Mouse (Mus musculus) MEL (cell line): ENCODE measurements around the gene Klk1b8. TPM values are rescaled to one million over a fixed set of nuclear protein-coding genes. Genes with fewer than 3 reads are reported as not detected.

Experiments
- DNase-seq: peaks from one replicate; pipeline ENCODE4 v3.0.0; 2011; ENCODE audit warnings: low read depth, low spot score
- H3K27ac ChIP-seq: 2 replicates; pipeline ENCODE4 v1.5.1; 2012; ENCODE audit warnings: low read depth, mild to moderate bottlenecking, control low read depth, low read length, moderate library complexity; ENCODE audit not compliant: control insufficient read depth
- H3K27me3 ChIP-seq, 2 experiments: fragments of 150-350 bp in 1 of 2; sonication (generic) in 1 of 2; 2 replicates each; pipeline ENCODE4 v1.6.1; 2012; ENCODE audit warnings: low read length in 2 of 2, mild to moderate bottlenecking in 2 of 2, improper control_type of control experiment in 1 of 2, moderate library complexity in 1 of 2; ENCODE audit not compliant: insufficient read depth in 2 of 2, control insufficient read depth in 1 of 2
- H3K36me3 ChIP-seq, 2 experiments: 2 replicates each; pipeline ENCODE4 v1.6.1; 2012 to 2014; ENCODE audit warnings: low read length in 2 of 2, improper control_type of control experiment in 1 of 2, inconsistent platforms in 1 of 2, mild to moderate bottlenecking in 1 of 2; ENCODE audit not compliant: insufficient read depth in 2 of 2, control insufficient read depth in 1 of 2
- H3K4me1 ChIP-seq, 2 experiments: fragments of 150-350 bp in 1 of 2; sonication (generic) in 1 of 2; 2 replicates each; pipeline ENCODE4 v1.6.1; 2012; ENCODE audit warnings: low read length in 2 of 2, improper control_type of control experiment in 1 of 2, mild to moderate bottlenecking in 1 of 2; ENCODE audit not compliant: insufficient read depth in 2 of 2, control insufficient read depth in 1 of 2
- H3K4me3 ChIP-seq, 2 experiments: fragments of 150-350 bp in 1 of 2; sonication (generic) in 1 of 2; 2 replicates each; pipeline ENCODE4 v1.5.1; 2012; ENCODE audit warnings: low read depth in 2 of 2, low read length in 2 of 2, mild to moderate bottlenecking in 2 of 2, moderate library complexity in 2 of 2, control low read depth in 1 of 2, improper control_type of control experiment in 1 of 2; ENCODE audit not compliant: control insufficient read depth in 1 of 2, insufficient read depth in 1 of 2
- H3K79me2 ChIP-seq: 2 replicates; pipeline ENCODE4 v1.6.1; 2012; ENCODE audit warnings: mild to moderate bottlenecking, low read length, moderate library complexity; ENCODE audit not compliant: control insufficient read depth, poor library complexity, insufficient read depth
- H3K9ac ChIP-seq: 2 replicates; pipeline ENCODE4 v1.6.1; 2012; ENCODE audit warnings: low read depth, mild to moderate bottlenecking, control low read depth, low read length, moderate library complexity; ENCODE audit not compliant: control insufficient read depth, poor library complexity, severe bottlenecking
- H3K9me3 ChIP-seq: fragments of 150-350 bp; sonication (generic); replicated peaks from 2 replicates; pipeline ENCODE4 v1.6.1; 2012; ENCODE audit warnings: mild to moderate bottlenecking, low read length, improper control_type of control experiment, moderate library complexity; ENCODE audit not compliant: insufficient read depth
- BHLHE40 ChIP-seq: IDR thresholded peaks from 2 replicates; pipeline ENCODE4 v1.6.1; 2012; ENCODE audit warnings: low read depth, mild to moderate bottlenecking, inconsistent platforms, low read length, improper control_type of control experiment, borderline replicate concordance
- CHD1 ChIP-seq: IDR thresholded peaks from 2 replicates; pipeline ENCODE4 v1.6.1; 2012; ENCODE audit warnings: low read depth, mild to moderate bottlenecking, inconsistent platforms, low read length, improper control_type of control experiment
- CHD2 ChIP-seq: IDR thresholded peaks from 2 replicates; pipeline ENCODE4 v1.6.1; 2011; ENCODE audit warnings: low read length, improper control_type of control experiment
- CTCF ChIP-seq, 3 experiments: IDR thresholded peaks in 2 of 3; conservative IDR thresholded peaks in 1 of 3; 2 replicates each; pipeline ENCODE4 v1.5.1; 2011 to 2012; ENCODE audit warnings: low read length in 3 of 3, low read depth in 2 of 3, mild to moderate bottlenecking in 2 of 3, improper control_type of control experiment in 1 of 3, inconsistent platforms in 1 of 3, mixed read lengths in 1 of 3, moderate library complexity in 1 of 3; ENCODE audit not compliant: control insufficient read depth in 1 of 3, insufficient read depth in 1 of 3, poor library complexity in 1 of 3, severe bottlenecking in 1 of 3
- E2F4 ChIP-seq: IDR thresholded peaks from 2 replicates; pipeline ENCODE4 v1.6.1; 2011; ENCODE audit warnings: low read depth, low read length, improper control_type of control experiment, borderline replicate concordance
- ELF1 ChIP-seq: IDR thresholded peaks from 2 replicates; pipeline ENCODE4 v1.6.1; 2014; ENCODE audit warnings: low read depth, mild to moderate bottlenecking, inconsistent platforms, low read length, improper control_type of control experiment, moderate library complexity
- ETS1 ChIP-seq: IDR thresholded peaks from 2 replicates; pipeline ENCODE4 v1.6.1; 2012; ENCODE audit warnings: low read depth, mild to moderate bottlenecking, inconsistent platforms, low read length, improper control_type of control experiment, moderate library complexity
- GATA1 ChIP-seq: IDR thresholded peaks from 2 replicates; pipeline ENCODE4 v1.6.1; 2011; ENCODE audit warnings: low read depth, low read length, improper control_type of control experiment
- HCFC1 ChIP-seq: IDR thresholded peaks from 2 replicates; pipeline ENCODE4 v1.6.1; 2012; ENCODE audit warnings: low read depth, mild to moderate bottlenecking, inconsistent platforms, low read length, improper control_type of control experiment, moderate library complexity
- KAT2A ChIP-seq: conservative IDR thresholded peaks from 2 replicates; pipeline ENCODE4 v1.6.1; 2012; ENCODE audit warnings: low read depth, low read length, improper control_type of control experiment, inconsistent platforms
- MAFK ChIP-seq: IDR thresholded peaks from 2 replicates; pipeline ENCODE4 v1.6.1; 2011; ENCODE audit warnings: low read depth, mild to moderate bottlenecking, low read length, improper control_type of control experiment, borderline replicate concordance
- MAZ ChIP-seq: IDR thresholded peaks from 2 replicates; pipeline ENCODE4 v1.6.1; 2012; ENCODE audit warnings: low read depth, mild to moderate bottlenecking, inconsistent platforms, low read length, improper control_type of control experiment
- MEF2A ChIP-seq: IDR thresholded peaks from 2 replicates; pipeline ENCODE4 v1.6.1; 2014; ENCODE audit warnings: low read depth, mild to moderate bottlenecking, inconsistent platforms, low read length, improper control_type of control experiment; ENCODE audit not compliant: poor library complexity, insufficient replicate concordance, severe bottlenecking; ENCODE audit errors: extremely low read depth
- MYB ChIP-seq: IDR thresholded peaks from 2 replicates; pipeline ENCODE4 v1.6.1; 2011; ENCODE audit warnings: mild to moderate bottlenecking, low read depth, low read length, improper control_type of control experiment
- NELFE ChIP-seq: IDR thresholded peaks from 2 replicates; pipeline ENCODE4 v1.6.1; 2011; ENCODE audit warnings: low read depth, low read length, improper control_type of control experiment
- POLR2AphosphoS2 ChIP-seq: IDR thresholded peaks from 2 replicates; pipeline ENCODE4 v1.6.1; 2011; ENCODE audit warnings: low read length, improper control_type of control experiment
- POLR2AphosphoS5 ChIP-seq: IDR thresholded peaks from 2 replicates; pipeline ENCODE4 v1.6.1; 2012; ENCODE audit warnings: low read depth, borderline replicate concordance, mild to moderate bottlenecking, inconsistent platforms, low read length, moderate library complexity, mixed read lengths
- RCOR1 ChIP-seq: IDR thresholded peaks from 2 replicates; pipeline ENCODE4 v1.6.1; 2012; ENCODE audit warnings: low read depth, mild to moderate bottlenecking, inconsistent platforms, low read length, improper control_type of control experiment
- SMC3 ChIP-seq: IDR thresholded peaks from 2 replicates; pipeline ENCODE4 v1.6.1; 2011; ENCODE audit warnings: low read depth, low read length, improper control_type of control experiment
- TAL1 ChIP-seq: IDR thresholded peaks from 2 replicates; pipeline ENCODE4 v1.6.1; 2012; ENCODE audit warnings: mild to moderate bottlenecking, inconsistent platforms, low read length, moderate library complexity, mixed read lengths
- TBP ChIP-seq: IDR thresholded peaks from 2 replicates; pipeline ENCODE4 v1.8.0; 2011; ENCODE audit warnings: low read depth, low read length, improper control_type of control experiment
- UBTF ChIP-seq: IDR thresholded peaks from 2 replicates; pipeline ENCODE4 v1.6.1; 2012; ENCODE audit warnings: low read depth, mild to moderate bottlenecking, inconsistent platforms, low read length, improper control_type of control experiment, moderate library complexity, borderline replicate concordance; ENCODE audit not compliant: insufficient read depth
- ZNF384 ChIP-seq: IDR thresholded peaks from 2 replicates; pipeline ENCODE4 v1.6.1; 2012; ENCODE audit warnings: low read depth, mild to moderate bottlenecking, inconsistent platforms, low read length, improper control_type of control experiment
- polyA plus RNA-seq, 2 experiments: library from polyadenylated mRNA; stranded (reverse) in 1 of 2; unstranded in 1 of 2; fragments of >175 nt in 1 of 2; fragments of >200 nt in 1 of 2; gene quantifications; 2 replicates each; pipeline versions ENCODE4 v1.2.1 to v1.2.4; 2012; ENCODE audit warnings: low replicate concordance in 2 of 2, low read depth in 1 of 2; ENCODE audit not compliant: insufficient read length in 2 of 2, insufficient read depth in 1 of 2, missing spikeins in 1 of 2
- total RNA-seq: library from RNA; depleted of rRNA; stranded (reverse); fragments of 300-350 nt; gene quantifications from 2 replicates; pipeline ENCODE4 v1.2.3, GENCODE M21; 2012

Gene Klk1b8
- total and polyA plus RNA-seq, 3 experiments = not detected

DNA sequence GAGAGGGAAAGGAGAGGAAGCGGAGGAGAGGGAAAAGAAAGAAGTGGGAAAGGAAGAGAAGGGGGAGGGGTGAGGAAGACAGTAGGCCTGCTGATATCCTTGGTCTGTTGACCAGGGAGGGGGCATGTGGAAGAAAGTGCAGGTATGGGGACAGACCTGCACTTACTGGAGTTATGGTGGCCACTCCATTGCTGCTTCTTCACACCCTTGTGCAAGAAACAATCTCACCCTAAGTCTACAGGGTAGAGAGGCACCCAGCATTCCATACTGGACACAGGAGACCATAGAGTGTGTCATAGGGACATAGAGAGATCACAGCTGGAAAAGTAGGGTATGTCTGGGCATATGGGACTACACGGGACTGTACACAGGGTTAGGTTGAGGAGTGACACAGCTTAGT, 28.5 kb upstream of the Klk1b8 start:
- Histone ChIP-seq H3K27ac (no peak overlapping the region), H3K27me3 (no peaks in the 10 kb centered on the region), H3K36me3 (no peaks in the 10 kb centered on the region), H3K4me3 (no peak overlapping the region), H3K9me3 (no peaks in the 10 kb centered on the region), H3K79me2 (no peaks in the 10 kb centered on the region), H3K9ac (no peak overlapping the region), H3K4me1 (no peaks in the 10 kb centered on the region)
- DNase-seq = no peak
- TF ChIP-seq ZNF384 (no peak), CHD1 (no peak), MYB (no peak), MAFK (no peak), NELFE (no peak), RCOR1 (no peak), CHD2 (no peak), MAZ (no peak), HCFC1 (no peak), BHLHE40 (no peak), ELF1 (no peak), KAT2A (no peak), GATA1 (no peak)

DNA sequence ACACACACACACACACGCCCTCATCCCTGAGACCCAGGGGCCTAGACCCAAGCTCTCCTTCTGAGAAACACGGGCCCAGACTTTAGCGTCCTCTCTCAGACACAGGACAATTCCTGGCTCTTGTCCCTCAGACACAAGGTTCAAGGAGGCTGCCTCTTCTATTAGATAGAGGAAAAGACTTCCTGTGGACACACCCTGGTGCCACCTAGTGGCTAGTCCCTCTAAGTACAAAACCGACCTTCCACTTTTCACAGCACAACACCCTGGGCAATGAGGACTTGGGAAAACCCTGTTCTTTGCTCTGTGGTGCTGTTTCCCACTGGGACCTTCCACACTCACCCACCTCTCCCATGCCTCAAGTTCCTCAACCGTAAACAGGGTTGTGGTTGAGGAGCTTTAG, 24.5 kb upstream of the Klk1b8 start:
- H3K9me3 ChIP-seq = no peaks in the 10 kb centered on the region
- no peak overlapping the region for H3K9ac ChIP-seq
- H3K4me3 ChIP-seq = no peak overlapping the region
- H3K27me3 ChIP-seq = no peaks in the 10 kb centered on the region
- no peaks in the 10 kb centered on the region for H3K36me3 ChIP-seq
- no peak for DNase-seq
- no peaks in the 10 kb centered on the region for H3K79me2 ChIP-seq
- H3K27ac ChIP-seq = no peak overlapping the region
- H3K4me1 ChIP-seq = no peaks in the 10 kb centered on the region
- TF ChIP-seq POLR2AphosphoS5 (no peak), CTCF (IDR thresholded peaks at IDR 0.05 in 2 of 3, conservative IDR thresholded peaks at IDR 0.05 in 1 of 3; ENCODE audit: control insufficient read depth in 1 of 3, insufficient read depth in 1 of 3, low read depth in 2 of 3, low read length in 3 of 3, poor library complexity in 1 of 3, severe bottlenecking in 1 of 3) (peak in 1 of 3 experiments; percentile 24; a peak in 1 of 6 replicates)

DNA sequence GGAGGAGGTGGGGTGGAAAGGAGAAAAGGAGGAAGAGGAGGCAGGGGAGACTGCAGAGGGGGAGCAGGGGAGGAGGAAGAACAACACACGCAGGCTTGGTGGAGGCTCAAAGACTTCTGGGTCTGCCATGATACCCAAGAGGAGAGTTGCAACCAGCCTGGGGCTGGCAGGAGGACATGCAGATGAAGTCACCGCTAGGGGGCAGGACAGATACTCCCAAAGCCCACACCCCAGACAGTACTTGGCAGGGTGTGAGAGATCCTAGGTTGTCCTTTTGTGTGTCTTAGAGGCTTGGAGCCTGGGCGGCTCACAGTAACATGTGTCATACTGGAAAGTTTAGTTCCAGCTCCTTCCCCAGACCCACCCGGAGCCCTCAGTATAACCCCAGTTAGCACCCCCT, 21.9 kb upstream of the Klk1b8 start:
- DNase-seq = no peak
- H3K9me3 ChIP-seq = no peaks in the 10 kb centered on the region
- H3K4me1 ChIP-seq = no peaks in the 10 kb centered on the region
- H3K9ac ChIP-seq = no peak overlapping the region
- TF ChIP-seq SMC3 (no peak), MYB (no peak), TBP (no peak), RCOR1 (no peak), NELFE (no peak), POLR2AphosphoS2 (no peak), ZNF384 (no peak), MAZ (no peak), ETS1 (no peak), MAFK (no peak), E2F4 (no peak), MEF2A (no peak), UBTF (no peak), TAL1 (no peak)
- no peaks in the 10 kb centered on the region for H3K79me2 ChIP-seq
- H3K27me3 ChIP-seq = no peaks in the 10 kb centered on the region
- H3K27ac ChIP-seq = no peak overlapping the region
- no peaks in the 10 kb centered on the region for H3K36me3 ChIP-seq
- H3K4me3 ChIP-seq = no peak overlapping the region
